Mouse (Mus musculus) layer of hippocampus, postnatal 25 days (tissue): Measurements from ENCODE around the gene Gm2974. TPM values are rescaled to one million over a fixed set of nuclear protein-coding genes. Genes with fewer than 3 reads are reported as not detected.
A peak's percentile ranks its signal among the peaks of the same experiment; 100 is the strongest.
"Not testable (repeated sequence)": the region's sequence is repeated elsewhere in the genome, so short reads cannot be mapped to it uniquely, and the experiment has no call there.

Experiments used
- DNase-seq, 2 experiments: peaks; one replicate each; pipeline ENCODE4 v3.0.0; 2022; ENCODE audit warnings: mixed read lengths in 2 of 2, low spot score in 1 of 2; ENCODE audit errors: extremely low spot score in 1 of 2
- total RNA-seq, 2 experiments: library from RNA; stranded (reverse); gene quantifications; 2 replicates each; pipeline ENCODE4 v1.2.3; 2021

Gm2974 gene
- 1 to 10 TPM in 1 of 2 experiments, under 1 TPM in 1; 0.66 to 1.0 TPM for total RNA-seq

- peak in 1 of 2 experiments; percentile 4 for DNase-seq
Measured at GRCm38 (mm10) chr14:4182491-4183210, at the start of gene Gm2974. Gene Gm2974 (plus strand): TSS chr14:4182576.

- not testable (repeated sequence) for DNase-seq
Measured at GRCm38 (mm10) chr14:4141646-4142045, 40.7 kb upstream of the Gm2974 start.

- not testable (repeated sequence) for DNase-seq
Measured at GRCm38 (mm10) chr14:4164730-4165129, 17.6 kb upstream of the Gm2974 start, which contains the start of gene Gm3127. Gene Gm3127 (plus strand): TSS chr14:4165030.

- not testable (repeated sequence) for DNase-seq
Measured at GRCm38 (mm10) chr14:4182030-4182429, 346 bp upstream of the Gm2974 start.

GRCm38 (mm10) chr14:4183375-4183774 is 999 bp downstream of the Gm2974 start:
- DNase-seq: peak in 1 of 2 experiments; percentile 3

GRCm38 (mm10) chr14:4249331-4249730 is 67.0 kb downstream of the Gm2974 start, which contains the start of gene Gm3138:
Gene Gm3138 (plus strand): TSS chr14:4249631.
- not testable (repeated sequence) for DNase-seq

Other genes starting within 250 kb of the Gm2974 start
- under 1 TPM in 1 of 2 experiments, not detected in 1; 0.38 TPM for gene Gm3095, start 219.0 kb upstream of the Gm2974 start, total RNA-seq
- gene Gm3099, start 184.2 kb upstream of the Gm2974 start, total RNA-seq: not detected
- gene Gm5796, start 158.6 kb upstream of the Gm2974 start, total RNA-seq: 1 to 10 TPM; 3.3 to 4.1 TPM
- under 1 TPM in 1 of 2 experiments, not detected in 1; 0.62 TPM for gene Gm3115, start 98.5 kb upstream of the Gm2974 start, total RNA-seq
- gene Gm8108, start 72.0 kb upstream of the Gm2974 start, total RNA-seq: 10 to 100 TPM in 1 of 2 experiments, 1 to 10 TPM in 1; 4.4 to 10.4 TPM
- gene Gm3127, start 17.5 kb upstream of the Gm2974 start, total RNA-seq: not detected
- gene Gm3138, start 67.1 kb downstream of the Gm2974 start, total RNA-seq: not detected
- not detected for gene Gm3149, start 134.7 kb downstream of the Gm2974 start, total RNA-seq
- under 1 TPM; 0.79 to 0.96 TPM for gene 2610042L04Rik, start 152.2 kb downstream of the Gm2974 start, total RNA-seq
- gene Gm3159, start 214.9 kb downstream of the Gm2974 start, total RNA-seq: not detected
- gene Gm3164, start 232.9 kb downstream of the Gm2974 start, total RNA-seq: 1 to 10 TPM in 1 of 2 experiments, under 1 TPM in 1; 0.32 to 1.4 TPM
- not detected for gene Gm3173, start 248.4 kb downstream of the Gm2974 start, total RNA-seq